Mouse (Mus musculus) embryonic facial prominence, embryonic 11.5 days (tissue): ENCODE data around the gene Rtraf. TPM values are rescaled to one million over a fixed set of nuclear protein-coding genes. Genes with fewer than 3 reads are reported as not detected.

ENCODE experiments used
- ATAC-seq: fragments of 200-750 bp; cut with Nextera tagmentation; replicated peaks from 2 replicates; pipeline ENCODE4 v1.8.0; 2017; ENCODE audit warnings: low read depth; ENCODE audit not compliant: insufficient number of reproducible peaks, low FRiP score, low TSS enrichment
- DNase-seq: peaks from one replicate; pipeline ENCODE4 v3.0.0-alpha.2; 2015; ENCODE audit warnings: low spot score
- H3K27ac ChIP-seq: fragments of 300-500 bp; sonication (generic); replicated peaks from 2 replicates; pipeline ENCODE4 v1.5.1; 2014; ENCODE audit warnings: mild to moderate bottlenecking, low read depth, low read length, control low read depth
- H3K27me3 ChIP-seq: fragments of 300-500 bp; sonication (generic); 2 replicates; pipeline ENCODE4 v1.6.1; 2014; ENCODE audit warnings: mild to moderate bottlenecking, low read length, moderate library complexity, mixed read lengths; ENCODE audit not compliant: control insufficient read depth, insufficient read depth
- H3K36me3 ChIP-seq: fragments of 300-500 bp; sonication (generic); replicated peaks from 2 replicates; pipeline ENCODE4 v1.6.1; 2014; ENCODE audit warnings: low read depth, mild to moderate bottlenecking, low read length, moderate library complexity, mixed read lengths; ENCODE audit not compliant: control insufficient read depth, insufficient read depth
- H3K4me1 ChIP-seq: fragments of 300-500 bp; sonication (generic); 2 replicates; pipeline ENCODE4 v1.6.1; 2014; ENCODE audit warnings: low read length, mixed read lengths; ENCODE audit not compliant: control insufficient read depth, insufficient read depth
- H3K4me2 ChIP-seq: fragments of 300-500 bp; sonication (generic); 2 replicates; pipeline ENCODE4 v1.6.1; 2014; ENCODE audit warnings: low read depth, mild to moderate bottlenecking, control low read depth, low read length, moderate library complexity
- H3K4me3 ChIP-seq: fragments of 300-500 bp; sonication (generic); 2 replicates; pipeline ENCODE4 v1.5.1; 2014; ENCODE audit warnings: low read depth, low read length, control low read depth
- H3K9ac ChIP-seq: fragments of 300-500 bp; sonication (generic); replicated peaks from 2 replicates; pipeline ENCODE4 v1.6.1; 2014; ENCODE audit warnings: mild to moderate bottlenecking, control low read depth, low read length
- H3K9me3 ChIP-seq: fragments of 300-500 bp; sonication (generic); replicated peaks from 2 replicates; pipeline ENCODE4 v1.6.1; 2016; ENCODE audit warnings: mild to moderate bottlenecking, low read length, inconsistent platforms, mixed read lengths; ENCODE audit not compliant: control insufficient read depth
- WGBS: fragments of 180-500 bp; shearing (Covaris S2); extraction: QIAGEN DNeasy Blood & Tissue Kit; methylation state at CpG from one replicate; pipeline ENCODE4 v1.1.7; 2014; 5-methylcytosine and 5-hydroxymethylcytosine counted together
- polyA plus RNA-seq: library from polyadenylated mRNA; unstranded; fragments of >200 nt; fragmentation: Nextera tagmentation; extraction: Ambion mirVana; gene quantifications from 2 replicates; pipeline ENCODE4 v1.2.1, GENCODE M21; 2014

Rtraf gene
- polyA plus RNA-seq, 1 experiment from 2014 or later: 286 TPM

DNA sequence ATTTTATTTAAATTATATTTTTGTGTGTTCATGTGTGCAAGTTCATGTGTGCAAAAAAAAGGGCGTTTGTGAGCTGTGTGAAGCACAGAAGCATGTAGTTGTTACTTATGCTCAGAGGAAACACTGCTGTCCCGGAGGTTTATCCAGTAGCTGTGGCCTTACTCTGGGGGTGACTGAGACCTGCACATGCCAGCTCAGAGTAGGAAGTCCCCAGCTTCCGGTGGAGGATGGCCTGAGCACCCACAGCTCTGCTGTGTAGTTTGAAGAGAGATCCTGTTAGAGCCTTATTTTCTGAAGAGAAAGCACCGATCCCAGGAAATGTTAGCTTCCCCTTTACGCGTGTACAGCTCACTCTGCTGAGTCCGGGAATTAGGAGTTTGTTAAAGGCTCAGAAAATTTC is 52.5 kb downstream of the Rtraf start:
- H3K4me1 ChIP-seq: no peaks in the 10 kb centered on the region
- no peaks in the 10 kb centered on the region for H3K27me3 ChIP-seq
- H3K9ac ChIP-seq: no peak overlapping the region
- H3K36me3 ChIP-seq: no peaks in the 10 kb centered on the region
- DNase-seq (no peak), ATAC-seq (no peak)
- H3K4me2 ChIP-seq: no peak overlapping the region
- no peaks in the 10 kb centered on the region for H3K9me3 ChIP-seq
- no peak overlapping the region for H3K27ac ChIP-seq
- WGBS: 64% methylated on average over 7 of the region's 7 CpGs
- H3K4me3 ChIP-seq: no peak overlapping the region

DNA sequence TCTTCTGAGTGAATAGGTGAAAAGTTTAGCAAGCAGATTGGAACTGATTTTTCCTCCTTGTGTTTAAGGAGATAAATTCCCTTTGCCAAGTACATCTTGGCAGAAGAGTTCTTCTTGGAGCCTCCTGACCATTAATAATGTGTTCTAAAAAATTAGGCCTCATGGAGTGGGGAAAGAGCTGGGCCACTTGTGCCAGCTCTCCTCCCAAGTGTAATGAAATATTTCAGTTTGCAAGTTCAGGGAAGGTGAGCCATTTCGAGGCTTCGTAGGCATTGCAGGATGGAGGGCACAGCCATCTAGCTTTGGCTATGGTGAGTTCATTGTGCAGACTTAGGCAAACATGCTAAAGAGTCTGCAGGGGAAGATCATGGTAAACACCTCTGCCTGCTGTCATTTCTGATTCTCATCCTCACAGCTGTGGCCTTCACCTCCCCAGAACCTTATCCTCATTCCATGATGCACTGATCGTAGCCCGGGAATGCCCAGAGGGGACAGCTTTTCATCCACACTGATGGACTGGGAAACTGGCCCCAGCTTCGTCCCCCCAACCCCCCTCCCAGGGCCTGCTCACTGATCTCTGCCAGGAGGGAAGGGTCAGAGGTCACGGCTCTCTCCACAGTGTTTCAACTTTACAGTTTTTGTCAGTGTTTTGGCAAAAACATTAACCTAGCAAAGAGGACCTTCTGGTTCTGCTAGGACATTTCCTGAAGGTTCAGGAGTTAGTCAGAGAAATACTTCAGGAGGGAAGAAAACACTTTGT is 54.0 kb downstream of the Rtraf start:
- 20% methylated on average over 6 of the region's 6 CpGs for WGBS
- no peak overlapping the region for H3K4me2 ChIP-seq
- H3K9ac ChIP-seq: no peak overlapping the region
- no peaks in the 10 kb centered on the region for H3K4me1 ChIP-seq
- H3K4me3 ChIP-seq: no peak overlapping the region
- H3K9me3 ChIP-seq: no peaks in the 10 kb centered on the region
- H3K27ac ChIP-seq: no peak overlapping the region
- H3K27me3 ChIP-seq: no peaks in the 10 kb centered on the region
- no peaks in the 10 kb centered on the region for H3K36me3 ChIP-seq
- peak; percentile 24 for DNase-seq
- no peak for ATAC-seq

DNA sequence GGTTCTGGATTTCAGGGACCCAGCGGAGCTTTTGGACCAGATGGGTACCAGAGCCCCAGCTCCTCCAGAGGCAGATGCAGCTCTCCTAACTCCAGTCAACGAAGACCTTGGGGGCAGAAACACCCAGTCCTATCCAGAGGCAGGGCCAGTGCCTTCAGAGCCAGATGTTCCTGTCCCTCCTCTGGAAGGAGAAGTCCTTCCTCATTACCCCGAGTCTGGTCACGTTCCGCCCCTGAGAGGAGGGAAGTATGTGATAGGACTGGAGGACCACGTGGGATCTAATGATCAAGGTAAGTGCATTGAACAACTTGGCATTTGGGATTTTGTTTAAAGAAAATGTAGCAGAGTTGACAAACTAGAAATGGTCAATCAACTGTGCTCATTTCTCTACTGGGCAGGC is 55.0 kb downstream of the Rtraf start:
- Histone ChIP-seq H3K27me3 (no peaks in the 10 kb centered on the region), H3K27ac (no peak overlapping the region), H3K9me3 (no peaks in the 10 kb centered on the region), H3K9ac (no peak overlapping the region), H3K4me3 (no peak overlapping the region), H3K4me2 (no peak overlapping the region), H3K4me1 (no peaks in the 10 kb centered on the region), H3K36me3 (no peaks in the 10 kb centered on the region)
- WGBS: 92% methylated on average over 6 of the region's 6 CpGs
- ATAC-seq (no peak), DNase-seq (no peak)

DNA sequence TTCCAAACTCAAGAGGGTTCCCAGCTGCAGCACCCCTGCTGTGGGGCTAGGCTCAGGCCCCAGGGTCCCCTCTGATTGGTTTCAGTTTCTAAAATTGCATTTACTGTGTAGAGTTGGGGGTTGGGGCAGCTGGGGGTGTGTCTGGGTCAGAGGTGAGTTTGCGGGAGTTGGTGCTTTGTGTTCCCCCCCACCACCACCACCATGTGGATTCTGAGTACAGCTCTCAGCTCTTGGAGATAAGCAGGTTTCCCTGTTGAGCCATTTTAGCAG is 57.3 kb downstream of the Rtraf start:
- H3K36me3 ChIP-seq: no peaks in the 10 kb centered on the region
- WGBS: 15% methylated on average over 1 of the region's 1 CpGs
- no peaks in the 10 kb centered on the region for H3K27me3 ChIP-seq
- no peak for ATAC-seq
- no peak overlapping the region for H3K9ac ChIP-seq
- no peak overlapping the region for H3K4me3 ChIP-seq
- no peaks in the 10 kb centered on the region for H3K9me3 ChIP-seq
- no peaks in the 10 kb centered on the region for H3K4me1 ChIP-seq
- no peak for DNase-seq
- no peak overlapping the region for H3K4me2 ChIP-seq
- H3K27ac ChIP-seq: no peak overlapping the region

DNA sequence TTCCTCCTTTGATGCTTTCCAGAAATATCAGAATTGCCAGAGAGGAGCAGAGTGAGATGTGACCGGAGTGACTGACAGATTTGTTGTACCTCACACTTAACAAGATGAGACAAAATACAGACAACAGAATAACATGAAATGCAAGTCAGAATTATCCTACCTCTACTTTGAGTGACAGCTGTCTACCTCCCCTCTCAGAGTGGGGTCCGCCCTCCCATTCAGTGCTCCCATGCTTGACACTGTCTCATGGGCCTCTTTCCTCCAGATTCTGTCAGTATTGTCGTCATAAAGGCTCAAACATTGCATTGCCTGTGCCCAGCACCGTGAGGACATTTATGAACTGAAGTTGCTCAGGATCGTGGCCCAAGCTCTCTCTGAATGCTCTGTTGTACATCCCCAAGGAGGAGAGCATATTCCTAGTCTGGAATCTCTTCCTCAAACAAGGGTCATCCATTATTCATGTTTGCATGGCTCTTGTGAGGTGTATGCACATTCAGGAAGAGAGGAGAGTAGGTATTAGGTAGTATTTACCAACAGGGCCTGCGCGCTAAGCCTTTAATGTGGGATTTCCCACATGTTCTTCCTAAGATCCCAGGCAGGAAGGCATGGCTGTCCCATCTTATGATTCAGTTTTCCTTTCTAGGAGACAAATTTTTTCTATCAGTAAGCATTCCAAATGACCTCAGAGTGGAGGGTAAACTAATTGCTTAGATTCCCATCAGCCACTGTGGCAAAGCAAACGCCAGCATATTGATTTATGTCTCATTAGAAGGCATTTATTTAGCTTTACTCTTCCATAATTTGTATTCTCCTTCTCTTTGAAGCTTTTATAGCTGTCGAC is 57.9 kb downstream of the Rtraf start:
- no peaks in the 10 kb centered on the region for H3K36me3 ChIP-seq
- H3K4me1 ChIP-seq: no peaks in the 10 kb centered on the region
- H3K4me2 ChIP-seq: no peak overlapping the region
- no peak for DNase-seq
- H3K9ac ChIP-seq: no peak overlapping the region
- ATAC-seq: no peak
- no peak overlapping the region for H3K4me3 ChIP-seq
- WGBS: 65% methylated on average over 9 of the region's 9 CpGs
- no peak overlapping the region for H3K27ac ChIP-seq
- H3K27me3 ChIP-seq: no peaks in the 10 kb centered on the region
- no peaks in the 10 kb centered on the region for H3K9me3 ChIP-seq

DNA sequence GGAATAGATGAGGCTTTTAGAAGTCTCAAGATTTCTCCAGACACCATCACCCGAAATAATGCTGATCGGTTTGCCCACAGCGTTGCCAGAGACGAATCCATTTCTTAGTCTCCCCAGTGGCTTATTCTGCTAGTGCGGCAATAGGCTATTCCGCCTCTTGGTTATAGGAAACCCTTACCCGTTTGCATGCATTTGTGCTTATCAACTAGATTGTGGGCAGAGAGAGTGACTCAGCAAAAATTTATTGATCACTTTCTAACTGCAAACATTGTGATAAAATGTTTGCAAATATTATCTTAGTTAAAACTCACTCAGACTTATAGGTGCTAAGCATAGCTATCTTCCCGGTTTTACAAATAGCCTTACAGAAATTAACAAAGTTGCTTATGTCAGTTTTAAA is 59.3 kb downstream of the Rtraf start:
- Histone ChIP-seq H3K36me3 (no peaks in the 10 kb centered on the region), H3K4me1 (no peaks in the 10 kb centered on the region), H3K4me2 (no peak overlapping the region), H3K9me3 (no peaks in the 10 kb centered on the region), H3K27ac (no peak overlapping the region), H3K27me3 (no peaks in the 10 kb centered on the region), H3K4me3 (no peak overlapping the region), H3K9ac (no peak overlapping the region)
- DNase-seq: no peak
- WGBS: 90% methylated on average over 8 of the region's 8 CpGs
- no peak for ATAC-seq

DNA sequence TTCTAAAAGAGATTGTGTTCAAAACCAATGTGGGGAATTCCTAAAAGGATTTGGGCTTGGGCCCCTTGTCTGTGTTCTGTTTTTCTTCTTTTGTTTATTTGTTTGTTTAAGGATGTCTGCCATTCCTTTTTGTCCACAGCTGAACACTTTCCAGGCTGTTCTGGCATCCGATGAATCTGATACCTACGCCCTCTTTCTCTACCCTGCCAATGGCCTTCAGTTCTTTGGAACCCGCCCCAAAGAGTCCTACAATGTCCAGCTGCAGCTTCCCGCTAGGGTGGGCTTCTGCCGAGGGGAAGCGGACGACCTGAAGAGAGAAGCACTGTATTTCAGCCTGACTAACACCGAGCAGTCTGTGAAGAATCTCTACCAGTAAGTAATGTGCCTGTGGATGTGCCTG is 60.1 kb downstream of the Rtraf start:
- no peaks in the 10 kb centered on the region for H3K9me3 ChIP-seq
- DNase-seq: no peak
- no peaks in the 10 kb centered on the region for H3K4me1 ChIP-seq
- no peak overlapping the region for H3K4me3 ChIP-seq
- WGBS: 34% methylated on average over 8 of the region's 8 CpGs
- H3K27me3 ChIP-seq: no peaks in the 10 kb centered on the region
- H3K27ac ChIP-seq: no peak overlapping the region
- H3K4me2 ChIP-seq: no peak overlapping the region
- H3K9ac ChIP-seq: no peak overlapping the region
- ATAC-seq: no peak
- H3K36me3 ChIP-seq: no peaks in the 10 kb centered on the region

DNA sequence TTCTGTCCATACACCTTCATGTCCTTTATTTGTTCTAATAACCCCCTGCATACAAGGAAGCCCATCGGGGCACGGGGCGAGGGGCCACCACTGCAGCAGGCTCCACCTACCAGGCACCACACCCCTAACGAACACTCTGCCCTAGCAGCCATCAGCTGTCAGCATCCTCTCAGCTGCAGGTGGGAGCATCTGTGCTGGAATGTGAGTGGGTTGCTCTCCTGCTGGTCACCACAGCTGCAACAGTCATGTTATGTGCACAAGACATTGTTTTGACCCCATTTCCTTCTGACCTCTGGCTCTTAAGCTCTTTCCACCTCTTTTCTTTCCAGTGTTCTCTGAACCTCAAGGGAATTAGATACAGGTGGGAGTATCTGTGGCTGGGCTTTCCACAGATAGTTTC is 61.6 kb downstream of the Rtraf start:
- no peak overlapping the region for H3K4me2 ChIP-seq
- DNase-seq (no peak), ATAC-seq (no peak)

More for the DNA sequence above, 61.6 kb downstream of the Rtraf start:
- H3K4me3 ChIP-seq: no peak overlapping the region
- H3K27me3 ChIP-seq: no peaks in the 10 kb centered on the region
- H3K27ac ChIP-seq: no peak overlapping the region
- no peaks in the 10 kb centered on the region for H3K4me1 ChIP-seq
- H3K36me3 ChIP-seq: no peaks in the 10 kb centered on the region
- 52% methylated on average over 4 of the region's 4 CpGs for WGBS
- H3K9ac ChIP-seq: no peak overlapping the region
- H3K9me3 ChIP-seq: no peaks in the 10 kb centered on the region
